Mouse (Mus musculus) midbrain, embryonic 11.5 days (tissue): ENCODE measurements around the gene Mfsd13b. TPM values are rescaled to one million over a fixed set of nuclear protein-coding genes. Genes with fewer than 3 reads are reported as not detected.

ENCODE experiments used
- ATAC-seq: fragments of 200-750 bp; cut with Nextera tagmentation; 2 replicates; pipeline ENCODE4 v1.8.0; 2017; ENCODE audit warnings: moderate TSS enrichment, moderate library complexity; ENCODE audit not compliant: low FRiP score
- DNase-seq: peaks from one replicate; pipeline ENCODE4 v3.0.0; 2015; ENCODE audit warnings: low spot score; ENCODE audit errors: missing footprints
- H3K27ac ChIP-seq: fragments of 300-500 bp; sonication (generic); 2 replicates; pipeline ENCODE4 v1.5.1; 2014; ENCODE audit warnings: low read depth, low read length
- H3K27me3 ChIP-seq: fragments of 300-500 bp; sonication (generic); 2 replicates; pipeline ENCODE4 v1.6.1; 2014; ENCODE audit warnings: mild to moderate bottlenecking, low read length, moderate library complexity, mixed read lengths; ENCODE audit not compliant: control insufficient read depth, insufficient read depth
- H3K36me3 ChIP-seq: fragments of 300-500 bp; sonication (generic); 2 replicates; pipeline ENCODE4 v1.6.1; 2014; ENCODE audit warnings: mild to moderate bottlenecking, low read length, moderate library complexity, mixed read lengths; ENCODE audit not compliant: control insufficient read depth, insufficient read depth
- H3K4me1 ChIP-seq: fragments of 300-500 bp; sonication (generic); 2 replicates; pipeline ENCODE4 v1.6.1; 2014; ENCODE audit warnings: low read length; ENCODE audit not compliant: control insufficient read depth, insufficient read depth
- H3K4me2 ChIP-seq: fragments of 300-500 bp; sonication (generic); 2 replicates; pipeline ENCODE4 v1.6.1; 2014; ENCODE audit warnings: mild to moderate bottlenecking, moderate library complexity
- H3K4me3 ChIP-seq: fragments of 300-500 bp; sonication (generic); 2 replicates; pipeline ENCODE4 v1.5.1; 2014; ENCODE audit warnings: low read depth, low read length
- H3K9ac ChIP-seq: fragments of 300-500 bp; sonication (generic); 2 replicates; pipeline ENCODE4 v1.6.1; 2014; ENCODE audit warnings: low read length
- H3K9me3 ChIP-seq: fragments of 300-500 bp; sonication (generic); 2 replicates; pipeline ENCODE4 v1.6.1; 2016; ENCODE audit warnings: low read length; ENCODE audit not compliant: control insufficient read depth
- WGBS: fragments of 180-500 bp; shearing (Covaris S2); extraction: QIAGEN DNeasy Blood & Tissue Kit; methylation state at CpG from one replicate; pipeline ENCODE4 v1.1.7; 2014; 5-methylcytosine and 5-hydroxymethylcytosine counted together
- polyA plus RNA-seq: library from polyadenylated mRNA; unstranded; fragments of >200 nt; fragmentation: Nextera tagmentation; extraction: Ambion mirVana; gene quantifications from 2 replicates; pipeline ENCODE4 v1.2.1, GENCODE M21; 2014

Gene Mfsd13b
- polyA plus RNA-seq, 1 experiment from 2014 or later = 0.29 TPM

DNA sequence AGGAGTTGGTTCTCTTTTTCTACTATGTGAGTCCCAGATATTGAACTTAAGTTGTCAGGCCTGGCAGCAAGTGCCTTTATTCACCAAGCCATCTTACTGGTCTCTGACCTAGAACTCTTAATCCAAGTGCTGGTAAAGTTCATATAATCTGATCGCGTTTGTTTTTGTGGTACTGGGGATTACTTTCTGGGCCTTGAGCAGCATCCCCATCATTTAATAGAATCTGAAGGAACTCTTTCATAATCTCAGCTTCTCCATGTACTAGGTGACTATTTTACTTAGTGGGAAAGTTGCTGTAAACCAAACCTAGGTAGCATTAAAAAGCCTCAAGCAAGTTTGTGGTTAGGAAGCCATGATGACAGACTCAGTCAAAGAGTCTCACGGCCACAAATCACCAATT lies 19.6 kb downstream of the Mfsd13b start:
- H3K4me2 ChIP-seq = no peak overlapping the region
- H3K4me3 ChIP-seq = no peak overlapping the region
- H3K36me3 ChIP-seq = no peaks in the 10 kb centered on the region
- H3K27ac ChIP-seq = no peak overlapping the region
- 81% methylated on average over 3 of the region's 3 CpGs for WGBS
- no peaks in the 10 kb centered on the region for H3K27me3 ChIP-seq
- H3K9me3 ChIP-seq = no peaks in the 10 kb centered on the region
- ATAC-seq (no peak), DNase-seq (no peak)
- no peak overlapping the region for H3K9ac ChIP-seq
- H3K4me1 ChIP-seq = no peaks in the 10 kb centered on the region

DNA sequence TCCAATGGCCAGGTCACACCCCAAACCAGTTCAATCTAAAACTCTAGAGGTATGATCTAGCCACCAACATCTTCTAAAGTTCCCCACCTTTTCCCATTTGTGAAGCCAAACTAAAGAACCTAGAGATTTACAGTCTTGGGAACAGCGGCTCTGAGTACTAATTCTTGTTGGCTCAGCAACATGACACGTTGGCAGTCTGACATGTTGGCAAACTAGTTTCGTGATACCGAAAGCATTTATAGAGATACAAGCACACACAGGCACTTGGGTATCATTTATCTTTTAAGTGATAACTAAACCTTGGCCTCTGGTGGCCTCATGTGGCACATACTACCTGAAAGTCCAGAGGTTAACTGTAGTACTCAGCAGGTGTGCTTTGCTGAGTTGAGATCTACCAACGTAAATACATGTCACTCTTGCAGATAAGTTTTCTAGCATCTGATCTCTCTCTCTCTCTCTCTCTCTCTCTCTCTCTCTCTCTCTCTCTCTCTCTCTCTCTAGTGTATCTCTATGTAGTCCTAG lies 20.2 kb downstream of the Mfsd13b start:
- Histone ChIP-seq H3K4me2 (no peak overlapping the region), H3K4me3 (no peak overlapping the region), H3K9me3 (no peaks in the 10 kb centered on the region), H3K36me3 (no peaks in the 10 kb centered on the region), H3K27me3 (no peaks in the 10 kb centered on the region), H3K27ac (no peak overlapping the region), H3K4me1 (no peaks in the 10 kb centered on the region), H3K9ac (no peak overlapping the region)
- 90% methylated on average over 5 of the region's 5 CpGs for WGBS
- DNase-seq = no peak
- ATAC-seq = no peak

DNA sequence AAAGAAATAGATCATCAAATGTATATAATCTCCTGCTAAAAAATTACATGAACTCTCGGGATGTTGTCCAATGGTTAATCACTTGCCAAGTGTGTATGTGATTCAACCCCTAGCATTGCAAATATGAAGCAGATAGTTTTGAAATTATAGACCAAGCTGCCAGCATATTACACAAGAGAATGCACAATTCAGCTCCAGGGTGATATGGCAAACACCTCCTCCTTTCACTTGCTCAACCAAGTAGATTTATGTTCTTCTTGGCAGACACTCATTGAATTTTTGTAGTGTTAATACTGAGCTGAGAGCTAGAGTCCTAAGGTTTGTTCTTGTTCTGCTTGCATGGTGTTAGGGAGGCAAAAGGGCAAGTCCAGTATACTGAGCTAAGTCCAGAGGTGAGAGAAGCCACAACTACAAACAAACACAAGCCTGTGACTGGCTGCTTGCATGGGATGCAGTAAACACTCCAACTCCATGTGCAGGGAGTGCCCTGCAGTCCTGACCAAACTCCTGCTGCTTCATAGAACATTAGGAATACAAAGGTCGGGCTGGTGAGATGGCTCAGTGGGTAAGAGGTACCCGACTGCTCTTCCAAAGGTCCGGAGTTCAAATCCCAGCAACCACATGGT lies 21.6 kb downstream of the Mfsd13b start:
- Histone ChIP-seq H3K36me3 (no peaks in the 10 kb centered on the region), H3K27ac (no peak overlapping the region), H3K4me2 (no peak overlapping the region), H3K9me3 (no peaks in the 10 kb centered on the region), H3K9ac (no peak overlapping the region), H3K4me1 (no peaks in the 10 kb centered on the region), H3K4me3 (no peak overlapping the region), H3K27me3 (no peaks in the 10 kb centered on the region)
- DNase-seq (no peak), ATAC-seq (no peak)
- 78% methylated on average over 4 of the region's 4 CpGs for WGBS

DNA sequence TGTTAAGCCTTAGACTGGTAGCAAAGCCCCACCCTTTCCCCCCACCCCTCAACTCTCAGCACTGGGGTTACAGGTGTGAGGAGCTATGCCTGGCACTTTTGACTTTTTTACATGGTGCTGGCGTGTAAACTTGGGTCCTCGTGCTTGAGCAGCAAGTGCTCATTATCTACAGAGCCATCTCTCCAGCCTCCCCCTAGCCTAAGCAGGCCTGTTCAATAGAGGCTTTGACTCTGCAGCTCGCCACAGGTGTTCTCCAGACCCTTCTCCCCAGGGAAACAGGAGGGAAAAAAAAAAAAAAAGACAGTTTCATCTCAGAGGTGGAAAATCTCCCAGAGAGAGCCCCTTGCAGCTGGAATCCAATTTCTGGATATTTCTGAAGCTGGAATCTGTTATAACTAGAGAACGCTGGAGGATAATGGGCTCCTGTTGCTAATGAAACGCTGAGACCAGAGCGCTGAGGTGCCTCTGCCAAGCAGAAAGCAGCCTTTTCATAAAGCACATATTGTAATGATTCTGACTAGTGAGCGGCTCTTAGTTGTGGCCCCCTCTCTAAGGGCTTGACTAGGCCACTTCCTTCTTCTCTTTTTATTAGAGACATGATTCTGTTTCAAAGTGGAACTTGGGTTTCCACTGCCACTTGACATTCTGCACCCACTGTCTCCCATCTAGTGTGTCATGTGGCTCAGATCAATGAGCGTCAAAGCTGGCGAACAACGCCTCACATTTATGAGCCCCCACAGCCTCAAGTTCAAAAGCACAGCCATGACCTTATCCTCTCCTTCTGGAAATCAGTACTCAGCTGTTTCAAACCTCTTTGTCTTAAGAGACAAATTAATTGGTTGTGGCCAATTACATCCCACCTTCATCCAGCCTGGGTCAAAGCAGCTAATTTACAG lies 29.7 kb downstream of the Mfsd13b start:
- no peak overlapping the region for H3K27ac ChIP-seq
- H3K9ac ChIP-seq = no peak overlapping the region
- H3K36me3 ChIP-seq = no peaks in the 10 kb centered on the region
- no peak overlapping the region for H3K4me3 ChIP-seq
- DNase-seq (no peak), ATAC-seq (no peak)
- H3K4me2 ChIP-seq = no peak overlapping the region
- H3K9me3 ChIP-seq = no peaks in the 10 kb centered on the region
- 71% methylated on average over 10 of the region's 10 CpGs for WGBS
- H3K4me1 ChIP-seq = no peaks in the 10 kb centered on the region
- H3K27me3 ChIP-seq = no peaks in the 10 kb centered on the region

DNA sequence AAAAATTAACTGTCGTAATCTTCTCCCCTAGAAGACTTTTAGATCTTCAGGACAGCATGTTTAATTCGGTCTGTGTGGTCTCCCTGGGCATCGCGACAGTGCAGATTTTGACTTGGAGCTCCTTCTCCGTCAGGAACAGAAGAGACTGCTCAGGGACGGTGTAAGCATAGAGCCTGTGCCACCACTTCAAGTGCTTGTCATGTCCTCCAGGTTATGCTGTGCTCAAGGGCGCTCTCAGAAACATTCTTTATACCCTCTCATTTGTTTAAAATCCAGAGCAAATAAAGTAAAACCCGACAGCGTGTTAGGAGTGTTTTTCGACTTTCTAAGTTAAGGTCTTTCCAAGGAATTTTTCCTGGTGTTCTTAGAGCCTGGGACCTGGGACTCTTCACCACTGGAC lies 32.2 kb downstream of the Mfsd13b start:
- no peak overlapping the region for H3K27ac ChIP-seq
- no peaks in the 10 kb centered on the region for H3K27me3 ChIP-seq
- H3K9ac ChIP-seq = no peak overlapping the region
- no peak for DNase-seq
- H3K36me3 ChIP-seq = no peaks in the 10 kb centered on the region
- no peak overlapping the region for H3K4me3 ChIP-seq
- no peak overlapping the region for H3K4me2 ChIP-seq
- ATAC-seq = no peak
- no peaks in the 10 kb centered on the region for H3K9me3 ChIP-seq
- WGBS = 86% methylated on average over 10 of the region's 10 CpGs
- no peaks in the 10 kb centered on the region for H3K4me1 ChIP-seq

DNA sequence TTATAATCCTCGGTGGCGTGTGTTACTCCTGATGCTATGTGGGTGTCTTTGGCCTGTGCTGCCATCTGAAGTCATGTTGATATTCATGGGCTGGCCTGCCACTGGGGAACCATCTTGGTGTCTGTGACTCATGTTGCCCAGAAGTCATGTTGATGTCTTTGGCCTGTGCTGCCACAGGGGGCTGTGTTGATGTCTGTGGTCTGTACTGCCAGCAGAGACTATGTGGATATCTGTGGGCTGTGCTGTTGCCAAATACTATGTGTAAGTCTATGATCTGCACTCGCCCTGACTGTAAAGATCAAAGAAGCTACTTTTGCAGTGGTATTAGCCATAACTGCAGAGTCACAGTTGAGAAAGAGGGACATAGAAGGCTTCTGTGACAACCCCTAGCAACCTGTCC lies 36.5 kb downstream of the Mfsd13b start:
- Histone ChIP-seq H3K4me3 (no peak overlapping the region), H3K4me2 (no peak overlapping the region), H3K36me3 (no peaks in the 10 kb centered on the region), H3K27me3 (no peaks in the 10 kb centered on the region), H3K9ac (no peak overlapping the region), H3K9me3 (no peaks in the 10 kb centered on the region), H3K4me1 (no peaks in the 10 kb centered on the region), H3K27ac (no peak overlapping the region)
- 88% methylated on average over 3 of the region's 3 CpGs for WGBS
- ATAC-seq = no peak
- DNase-seq = no peak

DNA sequence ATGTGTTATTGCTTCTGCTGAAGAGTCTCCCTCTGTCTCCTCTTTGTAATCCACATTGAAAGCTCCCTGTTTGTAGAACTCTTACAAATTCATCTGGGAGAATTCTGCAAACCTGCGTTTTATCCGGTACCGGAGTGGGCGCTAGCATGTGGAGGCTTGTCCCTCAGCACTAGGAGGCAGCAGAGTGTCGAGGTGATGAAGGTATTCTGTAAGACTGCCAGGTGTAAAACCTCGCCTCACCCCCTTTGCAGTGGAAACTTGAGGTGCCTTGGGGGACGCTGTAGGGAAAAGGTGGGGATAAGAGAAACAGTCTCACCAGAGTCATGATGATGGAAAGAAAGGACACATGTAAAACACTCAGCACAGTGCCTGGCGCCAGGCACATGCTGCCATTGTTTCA lies 38.0 kb downstream of the Mfsd13b start:
- Histone ChIP-seq H3K9ac (no peak overlapping the region), H3K9me3 (no peaks in the 10 kb centered on the region), H3K4me2 (no peak overlapping the region), H3K4me3 (no peak overlapping the region), H3K27me3 (no peaks in the 10 kb centered on the region), H3K4me1 (no peaks in the 10 kb centered on the region), H3K27ac (no peak overlapping the region), H3K36me3 (no peaks in the 10 kb centered on the region)
- DNase-seq (no peak), ATAC-seq (no peak)
- WGBS = 41% methylated on average over 8 of the region's 8 CpGs

DNA sequence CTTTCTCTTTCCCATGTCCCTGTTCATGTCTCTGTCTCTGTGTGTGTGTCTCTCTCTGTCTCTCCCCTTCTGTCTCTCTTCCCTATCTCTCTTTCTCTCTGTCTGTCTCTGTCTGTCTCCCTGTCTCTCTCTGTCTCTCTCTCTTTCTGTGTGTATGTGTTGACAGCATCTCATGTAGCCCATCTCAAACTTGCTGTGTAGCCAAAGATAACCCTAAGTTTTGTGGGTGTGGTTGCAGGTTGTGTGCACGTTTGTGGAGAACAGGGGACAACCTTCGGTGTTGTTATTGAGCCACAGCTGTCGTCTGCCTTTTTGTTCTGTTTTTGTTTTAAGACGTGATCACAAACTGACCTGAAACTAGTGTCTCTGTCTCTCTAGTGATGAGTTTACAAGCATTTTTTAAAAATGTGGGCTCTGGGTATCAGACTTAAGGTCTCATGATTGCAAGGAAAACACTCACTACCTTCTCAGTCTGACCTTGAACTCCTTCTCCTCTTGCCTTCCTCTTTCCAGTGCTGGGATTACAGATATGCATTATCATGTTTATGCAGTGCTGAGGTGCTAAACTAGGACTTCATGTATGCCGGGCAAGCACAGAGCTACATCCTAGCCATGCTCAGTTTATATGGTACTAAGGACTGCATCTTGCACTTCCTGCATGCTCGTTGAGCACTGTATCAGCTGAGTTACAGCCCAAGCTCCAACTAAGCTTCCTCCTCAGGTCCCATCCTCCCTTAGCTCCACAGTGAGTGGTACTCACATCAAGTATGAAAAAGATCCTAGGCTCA lies 43.1 kb downstream of the Mfsd13b start:
- Histone ChIP-seq H3K9me3 (no peaks in the 10 kb centered on the region), H3K9ac (no peak overlapping the region), H3K27ac (no peak overlapping the region), H3K4me2 (no peak overlapping the region), H3K4me3 (no peak overlapping the region), H3K4me1 (no peaks in the 10 kb centered on the region), H3K36me3 (no peaks in the 10 kb centered on the region), H3K27me3 (no peaks in the 10 kb centered on the region; the same call in 1 of the 2 replicates)
- DNase-seq (no peak), ATAC-seq (no peak)
- WGBS = 85% methylated on average over 6 of the region's 6 CpGs
